Mouse (Mus musculus) liver, embryonic 11.5 days (tissue): ENCODE measurements around the gene Abcc6. TPM values are rescaled to one million over a fixed set of nuclear protein-coding genes. Genes with fewer than 3 reads are reported as not detected.
"Not testable (repeated sequence)": the region's sequence is repeated elsewhere in the genome, so short reads cannot be mapped to it uniquely, and the experiment has no call there.

Experiments
- ATAC-seq: fragments of 200-750 bp; cut with Nextera tagmentation; replicated peaks from 2 replicates; pipeline ENCODE4 v1.8.0; 2017; ENCODE audit warnings: moderate number of reproducible peaks, mild to moderate bottlenecking, moderate TSS enrichment, moderate library complexity; ENCODE audit not compliant: low FRiP score
- DNase-seq: peaks from one replicate; pipeline ENCODE4 v3.0.0-alpha.2; 2017; ENCODE audit warnings: low spot score
- H3K27ac ChIP-seq: fragments of 300-500 bp; sonication (generic); 2 replicates; pipeline ENCODE4 v1.5.1; 2014; ENCODE audit warnings: mild to moderate bottlenecking, low read depth, low read length, control low read depth
- H3K27me3 ChIP-seq: fragments of 300-500 bp; sonication (generic); replicated peaks from 2 replicates; pipeline ENCODE4 v1.6.1; 2014; ENCODE audit warnings: low read length, mixed read lengths; ENCODE audit not compliant: control insufficient read depth, insufficient read depth
- H3K36me3 ChIP-seq: fragments of 300-500 bp; sonication (generic); 2 replicates; pipeline ENCODE4 v1.6.1; 2014; ENCODE audit warnings: mild to moderate bottlenecking, low read length, moderate library complexity, mixed read lengths; ENCODE audit not compliant: control insufficient read depth, insufficient read depth
- H3K4me1 ChIP-seq: fragments of 300-500 bp; sonication (generic); replicated peaks from 2 replicates; pipeline ENCODE4 v1.6.1; 2014; ENCODE audit warnings: low read length, mixed read lengths; ENCODE audit not compliant: control insufficient read depth, insufficient read depth
- H3K4me2 ChIP-seq: fragments of 300-500 bp; sonication (generic); 2 replicates; pipeline ENCODE4 v1.6.1; 2014; ENCODE audit warnings: mild to moderate bottlenecking, control low read depth, moderate library complexity
- H3K4me3 ChIP-seq: fragments of 300-500 bp; sonication (generic); 2 replicates; pipeline ENCODE4 v1.5.1; 2014; ENCODE audit warnings: low read depth, low read length, control low read depth
- H3K9ac ChIP-seq: fragments of 300-500 bp; sonication (generic); 2 replicates; pipeline ENCODE4 v1.6.1; 2014; ENCODE audit warnings: low read depth, low read length, control low read depth
- H3K9me3 ChIP-seq: fragments of 300-500 bp; sonication (generic); 2 replicates; pipeline ENCODE4 v1.6.1; 2016; ENCODE audit warnings: low read length, inconsistent platforms, mixed read lengths; ENCODE audit not compliant: control insufficient read depth
- WGBS: fragments of 180-500 bp; shearing (Covaris S2); extraction: QIAGEN DNeasy Blood & Tissue Kit; methylation state at CpG from one replicate; pipeline ENCODE4 v1.1.7; 2014; 5-methylcytosine and 5-hydroxymethylcytosine counted together
- polyA plus RNA-seq: library from polyadenylated mRNA; unstranded; fragments of >200 nt; fragmentation: Nextera tagmentation; extraction: Ambion mirVana; gene quantifications from 2 replicates; pipeline ENCODE4 v1.2.1, GENCODE M21; 2014

Gene Abcc6
- polyA plus RNA-seq, 1 experiment from 2014 or later: 5.4 TPM

DNA sequence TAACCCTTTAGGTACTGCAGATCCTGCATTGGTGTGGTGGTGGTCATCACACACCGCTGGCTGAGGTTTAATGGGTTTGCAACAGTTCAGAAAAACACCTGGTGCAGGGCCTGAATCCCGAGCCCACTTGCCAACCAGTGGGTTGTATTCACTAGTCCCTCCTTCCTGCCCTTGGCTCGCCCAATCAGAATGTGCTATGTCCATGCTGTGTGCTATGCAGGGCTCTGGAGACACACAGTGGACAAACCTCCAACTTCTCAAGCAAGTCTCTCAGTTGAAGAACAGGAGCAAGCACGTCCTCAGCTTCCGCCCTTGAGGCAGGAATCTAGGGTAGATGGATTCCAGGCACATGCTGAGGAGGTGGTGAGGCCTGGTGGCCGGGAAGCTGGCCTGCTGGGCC, 55.6 kb downstream of the Abcc6 start:
- H3K4me3 ChIP-seq: no peak overlapping the region
- WGBS: 71% methylated on average over 6 of the region's 6 CpGs
- peaks cover 5% of the 10 kb centered on the region; the same call in 1 of the 2 replicates for H3K4me1 ChIP-seq
- H3K36me3 ChIP-seq: no peaks in the 10 kb centered on the region
- DNase-seq: no peak
- H3K9ac ChIP-seq: no peak overlapping the region
- H3K27ac ChIP-seq: no peak overlapping the region
- H3K27me3 ChIP-seq: no peaks in the 10 kb centered on the region
- H3K4me2 ChIP-seq: no peak overlapping the region
- ATAC-seq: no peak
- no peaks in the 10 kb centered on the region for H3K9me3 ChIP-seq

- Histone ChIP-seq H3K4me2 (no peak overlapping the region), H3K4me1 (peaks cover 5% of the 10 kb centered on the region; the same call in 1 of the 2 replicates), H3K4me3 (no peak overlapping the region), H3K9me3 (no peaks in the 10 kb centered on the region), H3K36me3 (no peaks in the 10 kb centered on the region), H3K9ac (no peak overlapping the region), H3K27me3 (no peaks in the 10 kb centered on the region), H3K27ac (no peak overlapping the region; the same call in 1 of the 2 replicates)
- DNase-seq (no peak), ATAC-seq (no peak)
- WGBS: 36% methylated on average over 6 of the region's 6 CpGs
These were observed 56.0 kb downstream of the Abcc6 start for GRCm38 (mm10) chr7:45974103-45974502.

GRCm38 (mm10) chr7:45973271-45973687, 56.8 kb downstream of the Abcc6 start:
- 78% methylated on average over 6 of the region's 6 CpGs for WGBS
- no peak overlapping the region for H3K27ac ChIP-seq
- H3K9ac ChIP-seq: no peak overlapping the region
- no peak for ATAC-seq
- DNase-seq: no peak
- H3K9me3 ChIP-seq: no peaks in the 10 kb centered on the region
- H3K36me3 ChIP-seq: no peaks in the 10 kb centered on the region
- H3K4me3 ChIP-seq: no peak overlapping the region
- no peak overlapping the region for H3K4me2 ChIP-seq
- no peaks in the 10 kb centered on the region for H3K27me3 ChIP-seq
- H3K4me1 ChIP-seq: peaks cover 5% of the 10 kb centered on the region; the same call in 1 of the 2 replicates

GRCm38 (mm10) chr7:45971831-45972723, 58.0 kb downstream of the Abcc6 start:
- no peak for DNase-seq
- Histone ChIP-seq H3K27ac (no peak overlapping the region), H3K36me3 (no peaks in the 10 kb centered on the region), H3K27me3 (no peaks in the 10 kb centered on the region), H3K4me2 (no peak overlapping the region), H3K9me3 (no peaks in the 10 kb centered on the region), H3K4me3 (no peak overlapping the region), H3K9ac (no peak overlapping the region), H3K4me1 (peaks cover 5% of the 10 kb centered on the region; the same call in 1 of the 2 replicates)
- 67% methylated on average over 11 of the region's 11 CpGs for WGBS
- ATAC-seq: no peak

- no peaks in the 10 kb centered on the region for H3K27me3 ChIP-seq
- no peak overlapping the region for H3K4me3 ChIP-seq
These were observed 73.5 kb downstream of the Abcc6 start for GRCm38 (mm10) chr7:45956611-45957010.

DNA sequence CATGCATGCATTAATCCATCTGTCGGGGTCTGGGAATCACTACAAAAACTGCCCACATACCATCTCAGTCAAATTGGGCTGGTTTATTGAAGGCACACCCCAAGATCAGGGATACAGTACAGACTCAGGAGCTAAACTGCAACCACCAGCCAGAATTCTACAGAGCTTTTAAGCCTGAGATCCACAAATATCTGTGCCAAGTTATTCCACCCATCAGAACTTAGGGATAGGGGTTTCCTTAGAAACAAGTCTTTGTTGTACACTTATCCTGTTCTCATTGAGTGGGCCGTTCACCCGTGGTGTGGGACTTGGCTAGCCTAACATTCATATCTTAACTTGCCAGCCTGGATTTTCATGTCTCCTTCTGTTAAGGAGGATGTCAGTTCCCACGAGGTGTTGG, 81.0 kb downstream of the Abcc6 start:
- Histone ChIP-seq H3K4me2 (no peak overlapping the region), H3K27me3 (no peaks in the 10 kb centered on the region), H3K9ac (no peak overlapping the region), H3K36me3 (no peaks in the 10 kb centered on the region), H3K27ac (no peak overlapping the region), H3K9me3 (no peaks in the 10 kb centered on the region), H3K4me3 (no peak overlapping the region), H3K4me1 (no peaks in the 10 kb centered on the region)
- 78% methylated on average over 4 of the region's 4 CpGs for WGBS
- DNase-seq: no peak
- no peak for ATAC-seq

More at GRCm38 (mm10) chr7:45956611-45957010, 73.5 kb downstream of the Abcc6 start:
- Histone ChIP-seq H3K4me1 (no peaks in the 10 kb centered on the region), H3K4me2 (no peak overlapping the region), H3K9ac (no peak overlapping the region), H3K36me3 (no peaks in the 10 kb centered on the region), H3K9me3 (no peaks in the 10 kb centered on the region), H3K27ac (no peak overlapping the region)
- 51% methylated on average over 4 of the region's 4 CpGs for WGBS
- no peak for ATAC-seq
- no peak for DNase-seq

DNA sequence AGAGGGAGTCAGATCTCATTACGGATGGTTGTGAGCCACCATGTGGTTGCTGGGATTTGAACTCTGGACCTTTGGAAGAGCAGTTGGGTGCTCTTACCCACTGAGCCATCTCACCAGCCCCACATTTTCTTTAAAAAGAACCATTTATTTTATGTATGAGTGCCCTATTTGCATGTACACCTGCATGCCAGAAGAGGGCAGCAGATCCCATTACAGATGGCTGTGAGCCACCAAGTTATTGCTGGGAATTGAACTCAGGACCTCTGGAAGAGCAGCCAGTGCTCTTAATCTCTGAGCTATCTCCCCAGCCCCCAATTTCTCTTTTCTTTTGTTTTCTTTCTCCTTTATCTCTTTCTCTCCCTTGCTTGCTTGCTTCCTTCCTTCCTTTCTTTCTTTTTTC, 86.8 kb downstream of the Abcc6 start:
- not testable (repeated sequence) for H3K9ac ChIP-seq, H3K9me3 ChIP-seq, ATAC-seq, H3K4me3 ChIP-seq, H3K27me3 ChIP-seq, H3K4me1 ChIP-seq, H3K27ac ChIP-seq, DNase-seq, H3K4me2 ChIP-seq, H3K36me3 ChIP-seq
- WGBS: 50% methylated on average over 1 of the region's 1 CpGs

- H3K4me3 ChIP-seq: no peak overlapping the region
- H3K4me2 ChIP-seq: no peak overlapping the region
- no peaks in the 10 kb centered on the region for H3K4me1 ChIP-seq
- no peak overlapping the region for H3K9ac ChIP-seq
- no peak overlapping the region for H3K27ac ChIP-seq
- no peaks in the 10 kb centered on the region for H3K27me3 ChIP-seq
- ATAC-seq (no peak), DNase-seq (no peak)
- H3K9me3 ChIP-seq: no peaks in the 10 kb centered on the region
- no peaks in the 10 kb centered on the region for H3K36me3 ChIP-seq
- WGBS: 71% methylated on average over 9 of the region's 9 CpGs
These were observed 88.1 kb downstream of the Abcc6 start for GRCm38 (mm10) chr7:45941986-45942385.

- no peak overlapping the region for H3K9ac ChIP-seq
- H3K9me3 ChIP-seq: no peaks in the 10 kb centered on the region
- WGBS: 59% methylated on average over 2 of the region's 2 CpGs
- H3K4me3 ChIP-seq: no peak overlapping the region
- no peaks in the 10 kb centered on the region for H3K27me3 ChIP-seq
- DNase-seq: no peak
- no peak overlapping the region for H3K27ac ChIP-seq
- H3K4me1 ChIP-seq: no peaks in the 10 kb centered on the region
- no peaks in the 10 kb centered on the region for H3K36me3 ChIP-seq
- no peak for ATAC-seq
- H3K4me2 ChIP-seq: no peak overlapping the region
These were observed 90.3 kb downstream of the Abcc6 start for GRCm38 (mm10) chr7:45939836-45940235.
